Mouse (Mus musculus) hindbrain, embryonic 16.5 days (tissue): ENCODE data around the gene Ldlr. TPM values are rescaled to one million over a fixed set of nuclear protein-coding genes. Genes with fewer than 3 reads are reported as not detected.
A peak's percentile ranks its signal among the peaks of the same experiment; 100 is the strongest.
"Not testable (repeated sequence)": the region's sequence is repeated elsewhere in the genome, so short reads cannot be mapped to it uniquely, and the experiment has no call there.

Experiments
- ATAC-seq: fragments of 200-750 bp; cut with Nextera tagmentation; 2 replicates; pipeline ENCODE4 v1.8.0; 2017; ENCODE audit warnings: moderate TSS enrichment, moderate library complexity
- H3K27ac ChIP-seq: fragments of 300-500 bp; sonication (generic); 2 replicates; pipeline ENCODE4 v1.5.1; 2014; ENCODE audit warnings: low read depth, mild to moderate bottlenecking, control low read depth, low read length, moderate library complexity
- H3K27me3 ChIP-seq: fragments of 300-500 bp; sonication (generic); replicated peaks from 2 replicates; pipeline ENCODE4 v1.6.1; 2014; ENCODE audit warnings: low read length; ENCODE audit not compliant: control insufficient read depth, insufficient read depth
- H3K36me3 ChIP-seq: fragments of 300-500 bp; sonication (generic); 2 replicates; pipeline ENCODE4 v1.6.1; 2014; ENCODE audit warnings: mild to moderate bottlenecking, low read length, moderate library complexity, mixed read lengths; ENCODE audit not compliant: control insufficient read depth, insufficient read depth
- H3K4me1 ChIP-seq: fragments of 300-500 bp; sonication (generic); 2 replicates; pipeline ENCODE4 v1.6.1; 2014; ENCODE audit warnings: low read depth, low read length; ENCODE audit not compliant: control insufficient read depth, insufficient read depth
- H3K4me2 ChIP-seq: fragments of 300-500 bp; sonication (generic); 2 replicates; pipeline ENCODE4 v1.6.1; 2014; ENCODE audit warnings: mild to moderate bottlenecking, low read length, control low read depth, moderate library complexity
- H3K4me3 ChIP-seq: fragments of 300-500 bp; sonication (generic); 2 replicates; pipeline ENCODE4 v1.5.1; 2014; ENCODE audit warnings: mild to moderate bottlenecking, low read length, control low read depth, moderate library complexity
- H3K9ac ChIP-seq: fragments of 300-500 bp; sonication (generic); 2 replicates; pipeline ENCODE4 v1.6.1; 2014; ENCODE audit warnings: low read depth, mild to moderate bottlenecking, control low read depth, low read length, moderate library complexity
- H3K9me3 ChIP-seq: fragments of 300-500 bp; sonication (generic); 2 replicates; pipeline ENCODE4 v1.6.1; 2014; ENCODE audit warnings: mild to moderate bottlenecking, low read length, moderate library complexity; ENCODE audit not compliant: control insufficient read depth
- WGBS: fragments of 180-500 bp; shearing (Covaris S2); extraction: QIAGEN DNeasy Blood & Tissue Kit; methylation state at CpG from one replicate; pipeline ENCODE4 v1.1.7; 2014; 5-methylcytosine and 5-hydroxymethylcytosine counted together
- polyA plus RNA-seq: library from polyadenylated mRNA; unstranded; fragments of >200 nt; fragmentation: Nextera tagmentation; extraction: Ambion mirVana; gene quantifications from 2 replicates; pipeline ENCODE4 v1.2.1, GENCODE M21; 2015

The Ldlr gene
- polyA plus RNA-seq, 1 experiment from 2014 or later, result 15.6 TPM

- no peak overlapping the region for H3K4me3 ChIP-seq
- 69% methylated on average over 9 of the region's 9 CpGs for WGBS
- H3K4me1 ChIP-seq, result peaks cover 6% of the 10 kb centered on the region
- no peak overlapping the region for H3K4me2 ChIP-seq
- no peak overlapping the region for H3K27ac ChIP-seq
- no peaks in the 10 kb centered on the region for H3K36me3 ChIP-seq
- no peak for ATAC-seq
- no peaks in the 10 kb centered on the region for H3K27me3 ChIP-seq
- no peaks in the 10 kb centered on the region for H3K9me3 ChIP-seq
- H3K9ac ChIP-seq, result no peak overlapping the region
Observed at GRCm38 (mm10) chr9:21788234-21788633, 65.0 kb downstream of the Ldlr start.

- Histone ChIP-seq H3K27me3 (no peaks in the 10 kb centered on the region), H3K4me3 (no peak overlapping the region), H3K9ac (no peak overlapping the region), H3K4me1 (peaks cover 9% of the 10 kb centered on the region), H3K27ac (no peak overlapping the region), H3K9me3 (no peaks in the 10 kb centered on the region), H3K4me2 (no peak overlapping the region), H3K36me3 (no peaks in the 10 kb centered on the region)
- no peak for ATAC-seq
- 79% methylated on average over 8 of the region's 8 CpGs for WGBS
Observed at GRCm38 (mm10) chr9:21791861-21792260, 68.6 kb downstream of the Ldlr start.

- ATAC-seq, result peak; percentile 46
- no peak overlapping the region for H3K4me2 ChIP-seq
Observed at GRCm38 (mm10) chr9:21792644-21793043, 69.4 kb downstream of the Ldlr start.

GRCm38 (mm10) chr9:21793507-21793906, 70.2 kb downstream of the Ldlr start:
- H3K4me3 ChIP-seq, H3K36me3 ChIP-seq, H3K9me3 ChIP-seq, ATAC-seq, H3K27ac ChIP-seq, H3K4me2 ChIP-seq, H3K27me3 ChIP-seq, H3K9ac ChIP-seq: not testable (repeated sequence)
- over 99% methylated on average over 6 of the region's 6 CpGs for WGBS
- peaks cover 16% of the 10 kb centered on the region for H3K4me1 ChIP-seq

More at GRCm38 (mm10) chr9:21792644-21793043, 69.4 kb downstream of the Ldlr start:
- Histone ChIP-seq H3K4me1 (peaks cover 11% of the 10 kb centered on the region), H3K4me3 (no peak overlapping the region), H3K9ac (no peak overlapping the region; the same call in 1 of the 2 replicates), H3K27ac (no peak overlapping the region), H3K27me3 (no peaks in the 10 kb centered on the region), H3K36me3 (no peaks in the 10 kb centered on the region), H3K9me3 (no peaks in the 10 kb centered on the region)
- WGBS, result 35% methylated on average over 8 of the region's 8 CpGs

GRCm38 (mm10) chr9:21794344-21794834, 71.1 kb downstream of the Ldlr start:
- Histone ChIP-seq H3K36me3 (no peaks in the 10 kb centered on the region), H3K9ac (no peak overlapping the region), H3K4me3 (no peak overlapping the region), H3K9me3 (no peaks in the 10 kb centered on the region), H3K4me2 (no peak overlapping the region), H3K27me3 (no peaks in the 10 kb centered on the region; the same call in 1 of the 2 replicates), H3K4me1 (peaks cover 19% of the 10 kb centered on the region), H3K27ac (no peak overlapping the region)
- 94% methylated on average over 18 of the region's 18 CpGs for WGBS
- no peak for ATAC-seq

GRCm38 (mm10) chr9:21794925-21795324, 71.6 kb downstream of the Ldlr start:
- 89% methylated on average over 24 of the region's 25 CpGs for WGBS

GRCm38 (mm10) chr9:21795579-21795978, 72.3 kb downstream of the Ldlr start:
- no peak for ATAC-seq
- H3K36me3 ChIP-seq, result no peaks in the 10 kb centered on the region
- H3K4me3 ChIP-seq, result no peak overlapping the region
- peaks cover 19% of the 10 kb centered on the region for H3K4me1 ChIP-seq
- 73% methylated on average over 5 of the region's 5 CpGs for WGBS
- no peak overlapping the region for H3K27ac ChIP-seq
- H3K4me2 ChIP-seq, result peak overlapping the region; percentile 6; the same call in 1 of the 2 replicates
- H3K9ac ChIP-seq, result no peak overlapping the region; the same call in 1 of the 2 replicates
- no peaks in the 10 kb centered on the region for H3K9me3 ChIP-seq
- H3K27me3 ChIP-seq, result no peaks in the 10 kb centered on the region; the same call in 1 of the 2 replicates

More at GRCm38 (mm10) chr9:21794925-21795324, 71.6 kb downstream of the Ldlr start:
- no peak for ATAC-seq
- peaks cover 19% of the 10 kb centered on the region for H3K4me1 ChIP-seq
- no peaks in the 10 kb centered on the region for H3K9me3 ChIP-seq
- H3K9ac ChIP-seq, result no peak overlapping the region; the same call in 1 of the 2 replicates
- H3K27ac ChIP-seq, result no peak overlapping the region
- no peaks in the 10 kb centered on the region for H3K36me3 ChIP-seq
- no peaks in the 10 kb centered on the region; the same call in 1 of the 2 replicates for H3K27me3 ChIP-seq
- H3K4me3 ChIP-seq, result no peak overlapping the region
- no peak overlapping the region for H3K4me2 ChIP-seq

- H3K4me2 ChIP-seq, result peak overlapping the region; percentile 2; the same call in 1 of the 2 replicates
- H3K9ac ChIP-seq, result no peak overlapping the region
Observed at GRCm38 (mm10) chr9:21796259-21796658, 73.0 kb downstream of the Ldlr start.

GRCm38 (mm10) chr9:21796919-21797318, 73.6 kb downstream of the Ldlr start:
- H3K4me2 ChIP-seq, result peak overlapping the region; percentile 23

More at GRCm38 (mm10) chr9:21796259-21796658, 73.0 kb downstream of the Ldlr start:
- Histone ChIP-seq H3K27me3 (no peaks in the 10 kb centered on the region; the same call in 1 of the 2 replicates), H3K36me3 (no peaks in the 10 kb centered on the region), H3K9me3 (no peaks in the 10 kb centered on the region), H3K27ac (peak overlapping the region; percentile 19; the same call in 1 of the 2 replicates), H3K4me1 (peaks cover 19% of the 10 kb centered on the region), H3K4me3 (no peak overlapping the region)
- 76% methylated on average over 3 of the region's 3 CpGs for WGBS
- no peak for ATAC-seq

More at GRCm38 (mm10) chr9:21796919-21797318, 73.6 kb downstream of the Ldlr start:
- ATAC-seq, result no peak
- 86% methylated on average over 3 of the region's 3 CpGs for WGBS
- no peak overlapping the region for H3K27ac ChIP-seq
- H3K36me3 ChIP-seq, result no peaks in the 10 kb centered on the region
- H3K9ac ChIP-seq, result no peak overlapping the region
- no peaks in the 10 kb centered on the region for H3K9me3 ChIP-seq
- H3K27me3 ChIP-seq, result no peaks in the 10 kb centered on the region; the same call in 1 of the 2 replicates
- H3K4me1 ChIP-seq, result peaks cover 18% of the 10 kb centered on the region
- no peak overlapping the region for H3K4me3 ChIP-seq
